Mouse (Mus musculus): ENCODE measurements around the gene Kalrn.

- no peak for TF ChIP-seq POU5F1 (IDR thresholded peaks at IDR 0.05; ENCODE audit: borderline replicate concordance, low read length)
- TF ChIP-seq CTCF (conservative IDR thresholded peaks at IDR 0.05; ENCODE audit: low read length): no peak
Observed at GRCm38 (mm10) chr16:33935407-33935785, 637.9 kb downstream of the Kalrn start.

Measured in E14TG2a.4 (cell line).